Mouse (Mus musculus) adrenal gland, adult 18-20 months (tissue): ENCODE results near the gene Nrxn3. TPM values are rescaled to one million over a fixed set of nuclear protein-coding genes. Genes with fewer than 3 reads are reported as not detected.

Experiments
- DNase-seq, 2 experiments: peaks; one replicate each; pipeline ENCODE4 v3.0.0; 2021 to 2022; ENCODE audit warnings: low spot score in 2 of 2
- microRNA-seq, 2 experiments: library from miRNA; unstranded; fragments of <30 nt; microRNA quantifications; one replicate each; pipeline ENCODE4 v1.2.0; 2021; ENCODE audit warnings: borderline number of aligned reads in 2 of 2
- total RNA-seq, 2 experiments: library from RNA; stranded (reverse); gene quantifications; 1 replicate in 1 of 2; 2 replicates in 1 of 2; pipeline ENCODE4 v1.2.3; 2021

Gene Nrxn3
- total RNA-seq, 2 experiments from 2014 or later = 0.06 to 0.07 TPM

DNA sequence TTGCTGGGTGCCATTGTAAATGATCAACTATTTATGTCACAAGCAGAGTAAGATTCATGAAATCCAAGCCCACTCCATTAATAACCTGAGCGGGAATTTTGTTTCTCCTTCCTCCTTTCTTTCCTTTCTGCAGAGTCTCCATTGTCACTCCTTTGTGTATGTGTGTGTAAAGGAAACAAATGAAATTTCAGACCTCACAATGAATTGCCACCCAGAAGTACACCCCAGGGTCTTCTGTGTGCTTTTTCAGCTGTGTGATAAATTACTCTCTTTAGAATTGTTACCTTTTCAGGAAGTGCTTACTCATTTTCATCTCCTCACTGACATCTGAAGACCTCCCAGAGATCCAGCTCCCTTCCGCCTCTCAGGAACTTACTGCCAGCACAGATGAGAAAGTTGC is 1506.4 kb downstream of the Nrxn3 start:
- no peak for DNase-seq

DNA sequence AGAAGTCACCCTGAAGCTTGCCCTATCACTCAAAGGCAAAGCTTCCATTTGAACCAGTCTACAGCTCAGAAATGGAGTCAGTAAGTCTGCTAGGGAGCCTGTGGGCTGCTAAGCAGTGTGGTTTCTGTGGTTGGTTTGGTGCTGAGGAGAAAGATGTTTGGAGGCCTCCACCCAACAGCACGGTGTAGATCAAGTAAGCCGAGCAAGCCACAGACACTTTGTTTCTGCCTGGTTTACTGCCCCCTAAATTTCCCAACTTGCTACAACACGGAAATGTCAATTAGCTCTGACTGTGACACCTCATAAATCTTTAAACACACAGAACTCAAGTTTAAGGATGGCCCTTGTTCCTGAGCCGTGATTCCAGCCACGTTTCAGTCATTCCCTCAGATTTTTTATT is 1513.4 kb downstream of the Nrxn3 start:
- DNase-seq = no peak

DNA sequence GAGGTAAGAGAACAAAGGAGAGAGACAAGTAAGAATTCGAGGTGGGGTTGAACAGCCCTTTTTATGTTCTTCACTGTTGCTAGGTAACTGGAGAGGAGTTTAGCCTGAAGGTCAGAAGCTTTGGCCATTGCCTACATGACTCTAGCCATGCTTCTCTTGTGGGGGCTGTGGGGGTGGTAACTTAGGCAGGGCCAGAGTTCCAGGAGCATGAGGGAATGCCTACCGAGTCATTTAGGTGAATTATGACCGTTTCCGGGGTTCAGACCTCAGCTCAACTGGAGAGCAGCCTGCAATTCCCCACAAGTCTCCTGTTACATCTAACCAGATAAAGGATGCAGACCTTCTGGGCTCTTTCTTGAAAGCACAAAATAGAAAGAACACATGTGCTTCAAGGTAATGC is 1537.6 kb downstream of the Nrxn3 start:
- DNase-seq = no peak

DNA sequence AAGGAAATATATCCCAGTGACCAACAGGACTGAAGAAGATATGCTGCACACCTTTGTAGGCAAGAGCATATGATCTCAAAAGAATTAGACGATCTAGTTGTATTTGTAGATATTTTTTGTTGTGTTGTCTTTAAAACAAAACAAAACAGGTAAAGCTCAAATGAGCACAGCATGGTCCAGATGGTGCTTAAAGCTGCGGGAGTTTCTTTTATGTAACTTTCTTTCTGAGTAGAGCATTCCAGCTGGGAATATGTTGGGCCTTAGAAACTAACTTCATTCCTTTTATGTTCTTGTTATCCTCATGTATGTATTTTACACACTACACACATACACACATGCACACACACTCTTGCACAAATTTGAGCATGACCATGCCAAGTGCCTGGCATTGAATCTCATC is 1545.4 kb downstream of the Nrxn3 start:
- DNase-seq = no peak

DNA sequence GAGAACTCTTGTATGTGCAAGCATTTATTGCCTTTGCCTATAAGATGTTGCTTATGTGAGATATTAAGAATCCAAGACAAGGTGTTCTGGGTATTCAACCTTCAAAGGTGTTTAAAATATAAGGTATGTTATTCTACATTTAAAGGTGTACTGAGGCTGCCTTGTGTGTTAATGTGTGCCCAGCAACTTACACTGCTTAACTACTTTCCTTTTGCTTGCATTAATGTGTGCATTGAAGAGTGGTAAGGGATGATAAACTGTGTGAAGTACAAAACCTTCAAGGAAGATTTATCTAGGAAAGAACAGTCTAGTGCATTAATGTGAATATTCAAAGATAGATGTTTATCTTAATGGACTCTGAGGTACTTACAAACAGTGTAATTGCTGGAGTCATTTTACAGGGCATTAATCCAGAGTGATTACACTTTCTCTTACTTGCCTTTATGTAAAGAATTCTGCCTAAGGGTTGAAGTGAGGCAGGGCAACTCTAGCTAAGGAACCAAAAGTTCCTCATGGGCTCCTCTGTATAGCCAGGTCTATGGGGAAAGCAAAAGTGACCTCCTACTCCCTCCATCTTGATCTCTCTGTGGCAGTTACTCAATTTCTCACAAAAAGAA is 1548.2 kb downstream of the Nrxn3 start:
- no peak for DNase-seq

DNA sequence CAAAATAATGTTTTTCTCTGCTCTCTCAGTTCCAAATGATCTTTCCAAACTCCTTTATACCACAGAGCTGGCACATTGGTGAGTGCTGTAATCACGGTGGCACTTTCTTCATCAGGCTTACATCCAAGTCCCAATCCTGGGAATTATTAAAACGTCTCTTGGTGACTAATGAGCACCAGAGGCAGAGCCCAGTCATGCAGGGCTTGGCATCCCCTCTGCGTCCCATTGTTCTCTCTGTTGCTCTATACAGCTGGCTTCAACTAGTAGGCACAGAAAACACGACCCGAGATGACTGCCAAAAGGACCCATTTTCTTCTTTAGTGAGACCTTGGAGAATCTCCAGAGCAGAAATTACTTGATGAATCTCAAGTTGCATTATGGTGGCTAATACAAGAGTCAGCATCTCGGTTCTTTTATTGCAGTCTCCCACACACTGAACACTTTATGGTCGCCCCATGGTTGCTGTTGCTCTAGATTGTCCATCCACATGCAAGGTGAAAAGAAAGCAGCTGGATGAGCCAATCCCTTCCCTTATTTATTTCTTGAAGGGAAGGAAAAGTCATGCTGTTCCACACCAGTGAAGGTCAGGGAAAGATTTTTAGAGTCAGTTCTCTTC is 1552.1 kb downstream of the Nrxn3 start:
- DNase-seq = no peak

DNA sequence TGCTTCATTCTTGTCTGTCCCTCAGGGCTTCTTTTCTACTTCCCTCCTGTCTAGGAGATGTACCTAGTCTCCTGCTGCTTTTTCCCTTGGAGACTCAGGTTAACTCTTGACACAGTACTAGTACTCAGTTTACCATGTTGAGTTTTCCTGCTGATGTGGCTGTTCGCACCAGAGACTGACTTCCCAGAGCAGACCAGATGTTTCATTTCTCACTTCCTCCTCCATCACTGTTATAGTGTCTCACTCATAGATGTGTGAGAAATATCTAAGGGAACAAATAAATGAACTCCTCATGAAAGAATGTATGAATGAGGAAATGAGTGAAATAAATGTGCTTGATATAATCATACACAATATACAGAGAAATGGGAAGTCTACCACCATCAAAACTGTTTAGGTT is 1558.6 kb downstream of the Nrxn3 start:
- DNase-seq = no peak

DNA sequence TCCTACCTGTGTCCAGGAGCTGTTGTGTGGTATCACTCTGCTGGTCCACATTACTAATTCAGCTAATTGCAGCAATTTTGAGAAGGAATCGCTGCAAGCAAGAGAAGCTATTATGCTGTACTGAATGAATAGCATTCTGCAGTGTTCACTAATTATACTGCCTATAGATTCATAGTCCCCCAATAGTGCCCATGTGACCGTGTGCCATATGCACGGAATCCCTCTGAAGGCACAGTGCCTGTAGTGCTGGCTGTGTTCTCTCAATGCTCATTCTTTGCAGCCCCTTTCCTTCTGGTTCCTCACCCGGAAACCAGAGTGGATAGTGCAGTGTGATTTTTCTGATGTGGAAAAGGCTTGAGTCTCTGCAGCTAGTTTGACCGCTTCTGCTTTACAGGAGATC is 1560.3 kb downstream of the Nrxn3 start:
- DNase-seq = no peak

DNA sequence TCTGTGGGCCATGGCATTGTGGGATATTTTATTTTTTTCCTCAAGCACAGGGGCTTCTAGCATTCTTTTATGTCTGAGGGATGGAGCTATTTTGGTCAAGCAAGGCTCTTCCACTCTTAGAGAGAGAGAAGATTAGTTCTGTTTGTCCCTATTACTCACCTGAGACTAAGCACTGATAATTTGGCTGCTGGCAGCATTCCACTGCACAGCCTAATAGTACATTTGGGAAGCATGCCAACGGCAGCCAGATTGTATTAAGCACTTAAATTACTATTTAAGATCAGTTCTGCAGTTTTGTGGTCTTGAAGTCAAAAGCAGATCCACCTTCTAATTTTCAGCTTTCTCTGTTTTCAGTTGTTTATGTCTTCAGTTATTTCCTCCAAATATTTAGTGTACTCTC is 1580.0 kb downstream of the Nrxn3 start:
- no peak for DNase-seq

DNA sequence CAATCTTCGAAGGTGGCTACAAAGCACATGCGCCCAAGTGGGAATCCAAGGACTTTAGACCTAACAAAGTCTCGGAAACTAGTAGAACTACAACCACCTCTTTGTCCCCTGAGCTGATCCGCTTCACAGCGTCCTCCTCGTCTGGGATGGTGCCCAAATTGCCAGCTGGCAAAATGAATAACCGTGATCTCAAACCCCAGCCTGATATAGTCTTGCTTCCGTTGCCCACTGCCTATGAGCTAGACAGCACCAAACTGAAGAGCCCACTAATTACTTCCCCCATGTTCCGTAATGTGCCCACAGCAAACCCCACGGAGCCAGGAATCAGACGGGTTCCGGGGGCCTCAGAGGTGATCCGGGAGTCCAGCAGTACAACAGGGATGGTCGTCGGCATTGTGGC is 1609.1 kb downstream of the Nrxn3 start:
- DNase-seq = no peak

DNA sequence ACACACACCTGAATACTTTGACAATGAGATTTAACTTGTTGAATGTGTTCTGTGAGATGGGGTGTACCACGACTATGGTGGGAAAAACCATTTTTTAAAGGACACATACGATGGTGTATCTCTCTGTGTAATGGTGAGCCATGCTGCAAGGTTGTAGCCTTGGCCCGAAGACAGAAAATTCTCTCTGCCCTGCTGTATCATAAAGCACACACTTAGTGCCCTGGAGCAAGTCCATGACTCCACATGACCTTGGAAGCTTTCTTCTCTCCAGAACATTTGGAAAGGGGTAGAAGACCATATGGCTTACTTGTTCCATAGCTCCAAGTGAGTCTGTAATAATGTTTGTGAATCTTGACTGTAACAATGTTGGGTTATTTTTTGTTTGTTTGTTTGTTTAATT is 1609.8 kb downstream of the Nrxn3 start:
- DNase-seq = no peak

DNA sequence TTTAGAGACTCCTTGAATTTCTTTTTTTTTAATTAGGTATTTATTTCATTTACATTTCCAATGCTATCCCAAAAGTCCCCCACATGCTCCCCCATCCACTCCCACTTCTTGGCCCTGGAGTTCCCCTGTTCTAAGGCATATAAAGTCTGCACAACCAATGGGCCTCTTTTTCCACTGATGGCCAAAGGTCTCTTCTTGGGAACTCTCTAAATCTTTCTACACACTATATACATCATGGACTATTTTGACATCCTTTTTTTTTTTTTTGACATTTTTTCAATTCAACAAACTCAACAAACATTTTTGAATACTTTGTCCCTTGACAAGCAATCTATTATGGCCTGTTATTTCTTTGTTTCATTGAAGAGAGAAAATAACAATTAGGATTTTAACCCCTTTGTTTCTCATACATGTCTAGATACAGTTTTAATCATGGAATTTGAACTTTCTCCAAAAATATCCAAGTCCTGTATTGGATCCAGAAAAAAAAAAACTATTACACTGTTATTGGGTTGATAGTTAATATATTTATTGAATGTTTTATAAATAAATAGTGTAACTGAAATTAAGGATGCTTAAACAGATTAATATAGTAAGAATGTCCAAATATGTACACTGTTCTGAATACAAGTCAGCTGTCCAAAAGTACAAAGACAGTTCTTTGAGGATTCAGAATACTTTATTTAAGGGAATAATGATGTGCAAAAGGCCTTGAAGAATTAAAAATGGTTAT is 1615.0 kb downstream of the Nrxn3 start:
- DNase-seq = no peak

DNA sequence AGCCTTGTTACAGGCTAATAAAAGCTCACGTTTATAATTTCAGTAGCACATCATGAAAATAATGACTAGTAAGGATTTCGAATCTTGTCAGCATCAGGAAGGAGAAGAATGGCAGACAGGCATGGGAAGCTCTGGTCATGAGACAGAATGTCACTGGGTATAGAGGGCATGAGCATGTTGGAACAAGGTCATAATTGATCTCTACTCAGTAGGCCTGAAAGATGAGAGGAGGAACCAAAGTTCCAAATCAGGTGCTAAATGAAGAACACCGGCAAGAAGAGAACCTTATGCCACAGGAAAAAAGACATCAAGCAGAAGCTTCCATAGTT is 1615.5 kb downstream of the Nrxn3 start:
- DNase-seq = no peak

Small RNAs within 50 kb of the gene (microRNA-seq; reads per million reads assigned to microRNA genes)
- gene Gm23989 = 0 reads per million in 2 experiments
- gene Gm27313 = 0 reads per million in 2 experiments
